Mouse (Mus musculus): ENCODE data around the gene Adamtsl3.
"Not testable (repeated sequence)": the region's sequence is repeated elsewhere in the genome, so short reads cannot be mapped to it uniquely, and the experiment has no call there.

DNA sequence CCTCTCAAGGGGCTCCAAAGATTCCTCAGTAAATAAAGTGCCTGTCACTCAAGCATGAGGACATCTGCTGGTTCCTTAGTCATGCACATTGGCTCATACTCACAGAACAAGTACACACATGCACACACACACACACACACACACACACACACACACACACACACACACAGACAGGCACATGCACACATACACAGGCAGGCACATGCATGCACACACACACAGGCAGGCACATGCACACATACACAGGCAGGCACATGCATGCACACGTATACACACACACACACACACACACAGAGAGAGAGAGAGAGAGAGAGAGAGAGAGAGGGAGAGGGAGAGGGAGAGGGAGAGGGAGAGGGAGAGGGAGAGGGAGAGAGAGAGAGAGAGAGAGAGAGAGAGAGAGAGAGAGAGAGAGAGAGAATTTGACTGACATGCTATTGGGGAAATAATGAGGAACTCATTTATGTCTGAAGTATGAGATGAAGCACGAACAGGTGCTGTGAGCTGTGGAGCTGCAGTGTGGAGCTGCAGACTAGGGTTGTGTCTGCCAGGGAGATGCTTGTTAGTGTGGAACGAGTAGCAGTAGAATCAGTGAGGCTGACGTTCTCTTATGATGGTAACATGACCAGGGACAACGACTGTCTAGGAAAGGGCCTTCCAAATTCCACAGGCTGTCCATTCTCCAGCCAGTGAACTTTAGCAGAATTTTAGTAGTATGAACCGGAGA is 85.0 kb downstream of the Adamtsl3 start:
- not testable (repeated sequence) for TF ChIP-seq POLR2A (IDR thresholded peaks at IDR 0.05; ENCODE audit: insufficient read depth, low read depth, low read length); CTCF (IDR thresholded peaks at IDR 0.05); EP300 (IDR thresholded peaks at IDR 0.05; ENCODE audit: insufficient read depth, low read depth, low read length)

All from heart, adult 2 months (tissue).